Mouse (Mus musculus) cortical plate, adult 2 months (tissue): ENCODE data around the gene 1700066M21Rik.

ENCODE experiments used
- CTCF ChIP-seq: fragments of 200-500 bp; IDR thresholded peaks from 2 replicates; pipeline ENCODE4 v1.5.1; 2011; ENCODE audit warnings: mild to moderate bottlenecking, control low read depth, low read length; ENCODE audit not compliant: insufficient read depth; ENCODE audit errors: extremely low read depth
- POLR2A ChIP-seq: fragments of 200-500 bp; IDR thresholded peaks from 2 replicates; pipeline ENCODE4 v1.6.1; 2011; ENCODE audit warnings: mild to moderate bottlenecking, low read length, control low read depth; ENCODE audit not compliant: insufficient read depth; ENCODE audit errors: extremely low read depth

DNA sequence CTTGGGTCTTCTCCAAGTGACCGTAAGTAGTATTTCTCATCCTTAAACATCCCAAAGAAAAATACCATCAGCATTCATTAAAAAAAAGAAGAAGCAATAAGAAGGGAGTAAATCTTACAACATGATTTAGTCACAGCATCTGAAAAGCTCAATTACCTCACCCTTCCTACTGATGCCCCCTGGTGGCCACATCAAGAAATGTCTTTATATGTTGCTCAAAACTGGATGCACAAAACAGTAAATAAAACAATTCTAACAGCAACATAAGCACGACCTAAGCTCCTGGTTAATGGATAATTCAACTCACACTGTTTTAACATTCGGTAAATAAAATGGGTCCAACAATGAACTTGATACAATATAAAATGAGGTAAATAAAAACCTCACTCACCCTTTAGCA lies 16.6 kb downstream of the 1700066M21Rik start:
- peak; percentile 37; the same call in 1 of the 2 replicates for TF ChIP-seq CTCF
- no peak for TF ChIP-seq POLR2A
